Mouse (Mus musculus) cerebellum, adult 2 months (tissue): ENCODE measurements at regions not wholly inside any gene's neighbourhood (a gene's known extent, or its start where the extent isn't known, plus 50 kb on each side); places are given as distances from the start of the nearest gene placed in this dataset.

Experiments used
- CTCF ChIP-seq: fragments of 200-500 bp; IDR thresholded peaks from 2 replicates; pipeline ENCODE4 v1.5.1; 2011; ENCODE audit warnings: low read depth, mild to moderate bottlenecking, control low read depth, low read length, moderate library complexity, borderline replicate concordance; ENCODE audit not compliant: insufficient read depth
- POLR2A ChIP-seq: fragments of 200-500 bp; IDR thresholded peaks from 2 replicates; pipeline ENCODE4 v1.6.1; 2011; ENCODE audit warnings: low read length, control low read depth, borderline replicate concordance; ENCODE audit not compliant: insufficient read depth

DNA sequence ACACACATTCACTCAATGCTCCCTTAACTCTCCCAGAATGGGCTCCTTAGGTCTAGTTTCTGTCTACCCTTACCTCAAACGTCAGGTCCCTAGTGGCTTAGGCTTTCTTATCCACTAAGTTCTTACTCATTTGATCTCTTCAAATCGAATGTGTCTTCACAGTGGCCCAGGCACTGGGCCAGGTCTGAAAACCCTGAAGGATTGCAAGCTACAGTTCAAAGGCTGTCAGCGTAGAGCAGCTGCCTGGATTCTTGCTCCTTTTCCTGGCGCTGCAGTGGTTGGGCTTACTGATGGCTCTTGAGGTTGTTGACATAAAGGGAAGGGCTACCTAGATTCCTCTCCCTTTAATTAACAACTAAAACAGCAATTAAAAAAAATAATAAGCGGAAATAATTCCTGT is 103.0 kb downstream of the Ankrd50 start:
- TF ChIP-seq CTCF (no peak), POLR2A (no peak)
